Mouse (Mus musculus) lung, postnatal 14 days (tissue): ENCODE data around the gene Uckl1.

Experiments
- DNase-seq: peaks from one replicate; pipeline ENCODE4 v3.0.0; 2021

The Uckl1 gene

GRCm38 (mm10) chr2:181584411-181584942, at the start of gene Uckl1:
Gene Uckl1 (minus strand): TSS chr2:181584892.
- no peak for DNase-seq

DNA sequence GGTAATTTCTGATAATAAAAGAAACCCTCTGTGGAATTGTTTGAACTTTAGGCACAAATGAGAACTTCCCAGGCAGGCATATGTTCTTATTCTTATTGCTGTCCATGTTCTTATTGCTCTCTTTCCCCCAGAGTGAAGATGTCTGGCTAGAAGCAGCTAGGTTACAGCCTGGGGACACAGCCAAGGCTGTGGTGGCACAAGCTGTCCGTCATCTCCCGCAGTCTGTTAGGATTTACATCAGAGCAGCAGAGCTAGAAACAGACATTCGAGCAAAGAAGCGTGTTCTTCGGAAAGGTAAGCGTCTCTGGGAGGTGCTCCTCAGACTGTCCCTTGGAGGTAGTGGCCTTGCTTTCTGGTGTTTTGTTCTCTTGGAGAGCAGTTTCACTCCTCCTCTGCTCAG, 47.9 kb upstream of the Uckl1 start:
- no peak for DNase-seq

GRCm38 (mm10) chr2:181628471-181628870, 43.8 kb upstream of the Uckl1 start:
- DNase-seq = no peak

DNA sequence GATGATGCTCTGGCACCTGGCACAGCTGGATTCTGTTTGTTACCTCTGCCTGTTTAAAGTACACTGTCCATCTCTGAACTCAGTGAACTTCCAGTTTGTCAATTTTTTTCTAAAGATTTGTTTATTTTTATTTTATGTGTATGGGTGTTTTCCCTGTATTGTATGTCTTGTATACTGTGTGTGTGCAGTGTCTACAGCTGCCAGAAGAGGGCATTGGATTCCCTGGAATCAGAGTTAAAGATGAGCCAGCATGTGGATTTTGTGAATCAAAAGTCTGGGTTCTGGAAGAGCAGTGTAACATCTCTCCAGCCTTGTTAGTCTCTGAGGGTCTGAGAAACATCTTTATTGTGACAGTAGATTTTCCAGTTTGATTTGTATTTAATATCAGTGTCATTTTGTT, 38.7 kb upstream of the Uckl1 start:
- peak; percentile 27 for DNase-seq

- DNase-seq = no peak
Observed at GRCm38 (mm10) chr2:181618761-181619495, 34.2 kb upstream of the Uckl1 start.

DNA sequence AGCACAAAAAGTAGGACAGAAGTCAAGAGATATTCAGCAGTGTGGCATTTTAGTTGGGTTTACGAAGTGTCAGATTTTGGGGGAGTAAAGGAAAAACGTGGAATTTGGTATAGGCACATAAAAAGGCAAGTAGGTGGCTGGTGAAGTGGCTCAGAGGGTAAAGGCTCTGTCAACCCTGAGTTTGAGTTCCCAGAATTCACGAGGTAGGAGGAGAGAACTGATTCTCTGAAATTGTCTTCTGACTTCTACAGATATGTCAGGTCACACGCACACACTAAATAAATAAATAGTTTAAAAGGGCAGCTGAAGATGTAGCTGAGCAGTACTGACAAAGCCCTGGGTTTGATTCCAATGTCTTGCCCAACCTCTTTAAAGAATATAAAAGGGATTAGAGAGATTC, 17.7 kb upstream of the Uckl1 start:
- no peak for DNase-seq

DNA sequence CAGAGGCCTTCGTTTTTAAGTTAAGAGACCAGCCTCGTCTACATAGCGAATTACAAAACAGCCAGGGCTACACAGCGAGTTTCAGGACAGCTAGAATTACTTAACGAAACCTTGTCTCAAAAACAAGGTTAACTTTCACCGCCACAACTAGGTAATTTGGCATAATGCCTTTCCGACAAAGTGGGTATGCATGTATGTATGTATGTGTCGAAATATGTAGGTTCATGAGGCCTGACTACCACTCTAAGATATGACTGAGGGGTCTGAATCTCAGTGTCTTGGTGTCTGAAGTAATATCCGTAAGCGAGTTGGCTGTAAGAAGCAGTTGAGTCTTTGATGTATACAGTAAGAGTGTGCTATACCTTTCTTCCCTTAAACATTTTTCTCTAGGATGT, 17.1 kb upstream of the Uckl1 start:
- no peak for DNase-seq

DNA sequence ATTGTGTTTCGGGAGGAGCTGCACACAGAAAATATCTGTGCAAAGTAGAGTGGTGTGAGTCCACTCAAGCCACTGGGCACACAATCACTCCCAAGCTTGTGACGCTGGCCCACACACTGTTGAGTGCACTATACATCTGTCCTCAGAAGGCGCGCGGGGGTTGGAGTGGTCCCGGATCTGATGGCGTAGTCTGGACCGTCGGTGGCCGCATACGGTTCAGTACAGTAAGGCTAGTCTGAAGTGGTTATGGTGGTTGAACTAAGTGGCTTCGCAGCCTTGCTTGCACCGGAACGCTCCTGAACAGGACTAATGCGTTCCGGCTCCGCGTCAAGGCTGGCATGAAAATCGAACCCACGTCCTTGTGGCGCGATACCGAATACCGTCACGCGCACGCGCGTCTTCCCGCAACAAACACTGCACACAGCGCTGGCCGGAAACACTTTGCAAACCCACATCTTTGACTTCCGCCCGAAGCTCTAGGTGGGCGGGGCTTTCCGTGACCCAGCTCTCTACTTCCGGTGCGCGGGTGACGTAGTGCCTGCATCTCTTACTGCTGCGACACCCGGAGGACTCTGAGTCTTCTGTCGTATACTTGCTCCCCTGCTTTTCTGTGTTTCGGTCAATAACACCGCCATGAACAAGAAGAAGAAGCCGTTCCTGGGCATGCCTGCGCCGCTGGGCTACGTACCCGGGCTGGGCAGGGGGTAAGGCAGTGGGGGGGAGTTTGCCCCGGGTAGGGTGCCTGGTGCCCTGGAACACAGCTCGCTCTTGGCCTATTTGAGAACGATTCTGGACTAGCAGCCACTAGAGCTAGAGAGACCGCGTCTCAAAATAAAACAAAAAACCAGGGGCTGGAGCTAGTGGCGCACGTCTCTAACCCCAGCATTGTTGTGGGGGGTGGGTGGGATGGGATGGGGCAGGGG, 16.4 kb upstream of the Uckl1 start:
- DNase-seq = peak; percentile 97

DNA sequence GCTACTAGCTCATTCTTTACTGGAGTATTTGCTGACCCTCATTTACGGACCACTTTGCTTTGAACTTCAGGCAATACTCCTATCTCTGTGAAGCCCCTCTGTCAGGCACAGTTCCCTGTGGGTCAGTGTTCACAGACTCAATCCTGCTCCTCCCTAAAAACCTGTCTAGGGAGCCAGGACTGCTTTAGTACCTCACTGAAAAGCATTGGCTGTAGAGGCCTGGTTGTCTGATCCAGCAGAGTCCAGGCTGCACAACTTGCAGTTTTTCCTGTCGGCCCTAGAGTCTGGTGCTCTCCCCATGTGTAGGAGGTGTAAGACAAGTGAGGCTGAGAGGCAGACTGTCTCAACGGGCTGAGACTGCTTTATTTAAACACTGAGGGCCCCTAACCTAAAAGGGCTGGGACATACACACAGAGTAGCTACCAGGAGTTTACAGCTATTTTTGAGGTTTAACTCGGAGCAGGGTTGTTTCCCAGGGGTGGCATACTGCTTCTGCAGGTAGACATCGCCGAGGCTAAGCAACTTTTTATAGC, 15.6 kb upstream of the Uckl1 start:
- no peak for DNase-seq

DNA sequence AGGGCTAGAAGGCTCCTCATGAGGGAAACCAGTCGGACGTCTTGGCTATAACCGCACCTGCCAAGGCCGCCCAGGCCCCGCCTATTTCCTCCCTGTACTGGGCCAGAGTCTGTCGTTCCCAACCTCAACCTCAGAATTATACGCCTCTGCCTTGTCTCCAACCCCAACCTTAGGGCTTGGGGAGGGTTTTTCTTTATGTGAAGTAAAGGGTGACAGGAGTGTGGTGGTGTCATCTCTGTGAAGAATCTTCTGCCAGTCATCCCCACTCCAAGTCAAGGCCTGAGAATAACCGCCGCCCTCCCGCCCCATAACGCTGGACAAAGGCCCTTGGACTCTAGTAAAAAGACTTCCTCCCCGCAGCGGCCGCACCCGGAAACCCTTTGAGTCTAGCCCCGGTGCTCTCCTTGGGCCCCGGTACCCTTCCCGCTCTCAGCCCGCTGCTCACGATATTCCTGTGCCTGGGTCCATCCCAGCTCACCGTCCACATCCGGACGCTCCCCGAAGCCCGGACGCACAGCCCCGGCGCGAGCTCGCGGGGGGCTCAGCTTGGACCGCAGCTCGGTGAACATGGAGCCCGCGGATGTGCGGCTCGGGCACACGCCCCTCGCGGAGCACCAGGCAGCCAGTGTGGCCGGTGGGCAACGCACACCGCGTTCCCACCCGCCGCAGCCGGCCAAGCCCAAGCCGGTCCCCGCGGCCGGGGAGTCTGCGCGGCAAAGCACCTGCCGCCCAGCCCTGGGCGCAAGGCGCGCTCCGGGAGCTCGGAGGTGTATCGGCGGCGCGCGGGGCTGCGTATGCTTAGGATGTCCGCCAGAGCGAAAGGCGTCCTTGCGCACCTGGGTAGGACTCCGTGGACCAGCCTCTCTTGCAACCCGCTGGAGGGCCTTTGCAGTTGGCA, 14.0 kb upstream of the Uckl1 start, which contains the start of gene Samd10:
TSS of gene Samd10 (minus strand) at position 759 of the 898 bp plus-strand sequence.
- DNase-seq = peak; percentile 54

- no peak for DNase-seq
Observed at GRCm38 (mm10) chr2:181597378-181598061, 12.8 kb upstream of the Uckl1 start.

GRCm38 (mm10) chr2:181596221-181596960, 11.7 kb upstream of the Uckl1 start:
- DNase-seq = no peak

DNA sequence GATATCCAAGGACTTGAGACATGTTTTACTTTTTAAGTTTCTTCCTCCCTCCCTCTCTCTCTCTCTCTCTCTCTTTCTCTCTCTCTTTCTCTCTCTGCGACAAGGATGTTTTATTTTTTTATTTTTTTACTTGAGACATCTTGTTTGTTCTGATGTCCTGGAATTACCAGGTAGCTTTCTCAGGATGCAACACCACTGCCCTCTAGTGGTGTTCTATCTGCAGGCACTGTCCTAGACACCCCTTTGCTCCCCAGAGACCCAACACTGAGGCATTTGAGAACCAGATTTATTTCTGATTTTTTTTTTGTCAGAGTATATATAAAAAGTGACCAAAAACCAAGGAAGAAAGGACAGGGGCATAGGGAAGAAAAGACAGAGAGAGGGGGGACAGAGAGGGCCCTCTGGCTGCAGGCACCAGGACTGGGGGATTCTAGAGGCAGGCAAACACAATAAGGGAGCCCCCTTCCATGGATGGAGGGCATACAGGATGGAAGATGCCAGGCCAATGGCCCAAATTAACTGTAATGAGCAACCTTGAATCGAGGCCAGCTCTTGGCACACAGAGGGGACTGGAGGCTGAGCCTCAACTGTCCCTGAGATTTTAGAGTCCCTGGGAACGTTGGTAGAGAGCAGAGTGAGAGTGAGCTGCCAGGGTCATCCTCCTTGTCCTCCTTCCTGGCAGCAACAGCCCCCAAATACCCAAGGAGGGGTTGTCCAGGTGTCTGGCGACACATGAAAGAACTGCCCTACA, 10.4 kb upstream of the Uckl1 start:
- peak; percentile 53 for DNase-seq

DNA sequence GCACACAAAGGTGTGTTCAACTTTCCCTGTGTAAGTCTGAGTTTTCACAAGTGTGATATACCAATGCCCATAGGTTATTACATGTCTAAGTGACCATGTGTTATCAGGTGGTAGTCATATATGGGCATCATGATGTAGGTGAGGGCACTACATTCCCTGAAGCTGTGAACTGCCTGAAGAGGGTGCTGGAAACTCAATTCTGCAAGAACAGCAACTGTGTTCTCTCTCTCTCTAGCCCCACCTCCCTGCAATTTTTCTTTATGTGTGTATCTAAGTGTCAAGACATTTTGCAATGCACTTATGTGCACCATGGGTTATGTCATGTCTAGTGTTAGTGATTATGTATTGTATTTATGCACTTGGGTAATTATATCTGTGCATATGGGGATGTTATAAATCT, 9.2 kb upstream of the Uckl1 start:
- no peak for DNase-seq

DNA sequence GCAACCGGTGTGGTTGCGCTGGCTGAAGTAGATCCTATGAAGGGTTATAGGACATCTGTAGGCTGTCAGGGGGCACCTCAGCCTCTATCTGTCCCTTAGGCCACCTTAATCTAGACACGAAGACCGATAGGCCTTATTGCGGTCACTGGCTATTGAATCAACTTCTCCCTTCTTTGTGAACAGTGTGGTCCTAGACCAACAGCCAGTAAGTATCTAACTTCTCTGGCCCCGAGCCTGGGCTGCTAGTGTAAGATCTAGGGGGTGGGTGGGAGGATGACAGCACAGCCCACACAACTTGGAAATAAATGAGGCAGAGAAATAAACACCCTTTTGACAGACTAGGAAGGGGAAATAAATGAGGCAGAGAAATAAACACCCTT, 8.3 kb upstream of the Uckl1 start:
- peak; percentile 49 for DNase-seq

DNA sequence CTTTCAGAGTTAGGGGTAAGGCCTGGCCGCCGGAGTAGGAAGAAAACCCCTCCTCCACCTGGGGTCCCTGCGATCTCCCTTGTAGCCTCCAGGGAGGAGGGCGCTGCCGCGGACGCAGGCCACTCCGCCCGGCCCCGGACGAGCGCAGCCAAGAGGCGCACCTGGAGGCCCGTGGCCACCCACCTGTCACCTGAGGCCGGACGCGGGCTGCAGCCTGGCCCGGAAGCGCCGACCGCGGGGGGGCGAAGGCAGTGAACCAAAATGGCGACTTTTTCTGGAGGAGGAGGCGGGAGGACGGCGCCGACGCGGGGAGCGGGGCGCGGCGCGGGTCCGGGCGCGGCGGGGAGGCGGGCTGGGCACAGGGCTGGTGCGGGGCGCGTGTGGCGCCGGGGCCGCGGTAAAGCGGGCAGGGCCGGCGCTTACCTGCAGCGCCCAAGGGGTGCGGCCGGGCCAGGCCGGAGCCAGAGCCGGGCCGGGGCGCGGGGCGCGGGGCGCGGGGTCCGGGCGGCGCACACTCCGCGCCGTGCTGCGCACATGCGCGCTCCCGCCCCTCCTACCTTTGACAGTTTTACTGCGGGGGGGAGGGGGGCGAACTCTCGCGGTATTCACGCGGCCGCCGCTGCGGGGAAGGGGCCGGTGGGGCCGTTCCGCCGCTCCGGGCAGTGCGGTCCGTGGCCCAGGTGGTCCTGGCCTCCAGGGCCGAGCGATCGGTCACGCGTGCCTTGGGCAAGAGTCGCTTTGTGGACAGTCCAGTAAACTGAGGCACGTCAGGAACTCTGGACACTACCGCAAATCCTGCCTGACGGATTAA, 7.7 kb upstream of the Uckl1 start, which contains the start of gene Zfp512b:
TSS of gene Zfp512b (minus strand) at position 573 of the 811 bp plus-strand sequence.
- peak; percentile 60 for DNase-seq

DNA sequence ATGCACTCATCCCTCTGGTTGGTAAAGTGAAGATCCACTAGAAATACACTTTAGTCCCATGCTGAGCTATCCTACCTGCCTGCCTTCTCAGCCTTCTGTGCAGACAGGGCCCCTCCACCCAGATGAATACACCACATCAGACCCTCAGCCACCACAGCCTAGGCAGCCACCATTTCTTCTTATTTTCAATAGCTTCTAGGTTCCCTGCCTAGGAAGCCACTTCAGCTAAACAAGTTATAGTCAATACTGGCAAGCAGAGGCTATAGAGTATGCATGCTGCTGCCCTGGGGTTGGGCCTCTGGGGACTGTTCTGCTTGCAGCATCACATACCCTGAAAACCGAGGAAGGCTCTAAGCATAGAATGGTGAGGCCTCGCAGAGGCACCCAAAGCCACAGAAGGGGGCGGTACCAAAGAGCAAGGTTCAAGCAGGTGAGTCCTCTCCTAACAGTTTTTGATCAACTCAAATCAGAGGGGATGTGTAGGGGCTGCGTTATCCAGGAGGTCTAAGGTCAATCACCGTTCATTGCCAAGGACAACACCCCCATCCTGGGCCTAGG, 6.9 kb upstream of the Uckl1 start, which contains the start of gene Prpf6:
TSS of gene Prpf6 (plus strand) at position 341 of the 558 bp plus-strand sequence.
- no peak for DNase-seq

GRCm38 (mm10) chr2:181590471-181590870, 5.8 kb upstream of the Uckl1 start:
- DNase-seq = no peak

GRCm38 (mm10) chr2:181589732-181590105, 5.0 kb upstream of the Uckl1 start:
- DNase-seq = no peak
